Mouse (Mus musculus) ES-E14 (cell line): ENCODE results near the gene Iqch. TPM values are rescaled to one million over a fixed set of nuclear protein-coding genes. Genes with fewer than 3 reads are reported as not detected.

Experiments
- DNase-seq: peaks from one replicate; pipeline ENCODE4 v3.0.0-alpha.2; 2013; ENCODE audit warnings: low read depth, low spot score
- H3K27ac ChIP-seq: 2 replicates; pipeline ENCODE4 v1.5.1; 2012; ENCODE audit warnings: low read depth, mild to moderate bottlenecking, low read length, moderate library complexity, mixed read lengths; ENCODE audit not compliant: poor library complexity, insufficient read depth, severe bottlenecking
- H3K36me3 ChIP-seq: 2 replicates; pipeline ENCODE4 v1.6.1; 2012; ENCODE audit warnings: mild to moderate bottlenecking, low read length, moderate library complexity, mixed read lengths; ENCODE audit not compliant: control insufficient read depth, poor library complexity, insufficient read depth, severe bottlenecking
- H3K4me1 ChIP-seq, 2 experiments: fragments of 150-350 bp in 1 of 2; sonication (generic) in 1 of 2; 2 replicates each; pipeline ENCODE4 v1.6.1; 2012; ENCODE audit warnings: low read length in 2 of 2, mild to moderate bottlenecking in 1 of 2, mixed read lengths in 1 of 2; ENCODE audit not compliant: control insufficient read depth in 2 of 2, insufficient read depth in 2 of 2, poor library complexity in 1 of 2
- H3K4me3 ChIP-seq, 2 experiments: fragments of 150-350 bp in 1 of 2; sonication (generic) in 1 of 2; 2 replicates each; pipeline ENCODE4 v1.5.1; 2012; ENCODE audit warnings: low read length in 2 of 2, low read depth in 1 of 2, mild to moderate bottlenecking in 1 of 2, mixed read lengths in 1 of 2; ENCODE audit not compliant: insufficient read depth in 1 of 2, poor library complexity in 1 of 2, severe bottlenecking in 1 of 2
- H3K9ac ChIP-seq: 2 replicates; pipeline ENCODE4 v1.6.1; 2012; ENCODE audit warnings: low read depth, mild to moderate bottlenecking, low read length, mixed read lengths; ENCODE audit not compliant: poor library complexity, insufficient read depth, severe bottlenecking
- H3K9me3 ChIP-seq: fragments of 150-350 bp; sonication (generic); 2 replicates; pipeline ENCODE4 v1.6.1; 2012; ENCODE audit warnings: low read depth, mild to moderate bottlenecking, low read length; ENCODE audit not compliant: control insufficient read depth, insufficient read depth
- CHD2 ChIP-seq: IDR thresholded peaks from 2 replicates; pipeline ENCODE4 v1.6.1; 2014; ENCODE audit warnings: mild to moderate bottlenecking, low read depth, low read length, inconsistent platforms
- HCFC1 ChIP-seq: IDR thresholded peaks from 2 replicates; pipeline ENCODE4 v1.6.1; 2012; ENCODE audit warnings: low read length, inconsistent platforms, borderline replicate concordance; ENCODE audit not compliant: insufficient read depth
- MAFK ChIP-seq: IDR thresholded peaks from 2 replicates; pipeline ENCODE4 v1.6.1; 2014; ENCODE audit warnings: mild to moderate bottlenecking, low read depth, low read length, inconsistent platforms; ENCODE audit not compliant: insufficient read depth
- ZC3H11A ChIP-seq: IDR thresholded peaks from 2 replicates; pipeline ENCODE4 v1.6.1; 2012; ENCODE audit warnings: low read depth, mild to moderate bottlenecking, inconsistent platforms, low read length, borderline replicate concordance
- ZNF384 ChIP-seq: IDR thresholded peaks from 2 replicates; pipeline ENCODE4 v1.6.1; 2012; ENCODE audit warnings: low read depth, low read length, inconsistent platforms
- in situ Hi-C, 2 experiments: fragments of 600-800 bp; cut with MboI; formaldehyde crosslinking; loops; one replicate each; pipeline ENCODE4 v1.15.1; 2025; ENCODE audit warnings: low sequenced_read_pairs in 2 of 2, inconsistent platforms in 1 of 2; ENCODE audit not compliant: unreplicated experiment in 2 of 2
- total RNA-seq: library from RNA; depleted of rRNA; stranded (reverse); fragments of 300-350 nt; gene quantifications from 2 replicates; pipeline ENCODE4 v1.2.3, GENCODE M21; 2012

Iqch gene
- total RNA-seq, 1 experiment, result 0.18 TPM

DNA sequence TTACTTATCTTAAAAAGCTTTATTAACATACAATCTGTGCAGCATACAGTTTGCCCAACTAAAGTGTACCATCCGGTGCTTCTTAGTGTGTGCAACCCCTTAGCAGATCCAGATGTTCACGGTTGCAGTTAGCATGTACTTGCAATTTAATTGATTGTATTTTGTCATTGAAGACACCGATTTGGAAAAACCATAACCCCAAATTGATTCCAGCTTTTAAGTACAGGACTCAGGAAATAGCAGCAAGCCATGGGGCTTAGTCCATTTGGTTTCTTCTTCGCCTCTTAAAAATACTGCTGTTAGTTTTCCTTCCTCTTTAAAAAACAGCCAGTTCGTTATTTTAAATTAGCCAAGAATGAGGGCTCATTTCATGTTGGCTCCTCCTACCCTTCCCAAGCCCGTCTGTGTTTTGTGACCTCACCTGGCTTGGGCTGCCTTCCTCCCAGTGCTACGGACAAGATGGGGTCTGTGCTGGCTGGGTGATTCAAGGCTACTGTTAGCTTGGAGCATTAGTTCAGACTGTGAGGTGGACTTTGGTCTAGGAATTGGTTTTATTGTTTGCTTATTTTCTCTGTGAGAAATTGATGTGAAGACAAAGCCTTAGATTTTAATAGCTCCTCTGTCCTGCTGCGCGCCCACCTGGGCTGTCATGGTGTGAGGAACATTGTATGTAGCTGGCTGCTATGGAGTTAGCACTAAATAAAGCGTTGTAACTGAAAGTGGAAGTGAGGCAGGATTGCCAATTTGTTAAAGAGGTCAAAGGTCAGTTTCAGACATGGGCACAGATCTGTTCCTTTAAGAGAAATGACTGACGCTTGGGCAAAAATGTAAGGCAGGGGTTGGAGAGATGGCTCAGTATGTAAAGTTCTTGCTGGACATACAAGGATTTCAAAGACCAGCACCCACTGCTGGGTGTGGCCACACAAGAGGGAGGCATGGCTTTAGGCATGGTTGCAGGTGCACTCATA lies 12.0 kb upstream of the Iqch start:
- no peaks in the 10 kb centered on the region for H3K9me3 ChIP-seq
- peaks cover 2 to 6% of the 10 kb centered on the region in 2 experiments; a peak in 2 of 4 replicates for H3K4me1 ChIP-seq
- no peak overlapping the region for H3K4me3 ChIP-seq
- H3K36me3 ChIP-seq, result peaks cover 9% of the 10 kb centered on the region
- in situ Hi-C loops, result no loop called here
- no peak for DNase-seq
- TF ChIP-seq HCFC1, result no peak
- no peak for TF ChIP-seq ZC3H11A
- TF ChIP-seq ZNF384, result no peak
- no peak for TF ChIP-seq MAFK
- no peak for TF ChIP-seq CHD2
- no peak overlapping the region for H3K27ac ChIP-seq
- H3K9ac ChIP-seq, result no peak overlapping the region

DNA sequence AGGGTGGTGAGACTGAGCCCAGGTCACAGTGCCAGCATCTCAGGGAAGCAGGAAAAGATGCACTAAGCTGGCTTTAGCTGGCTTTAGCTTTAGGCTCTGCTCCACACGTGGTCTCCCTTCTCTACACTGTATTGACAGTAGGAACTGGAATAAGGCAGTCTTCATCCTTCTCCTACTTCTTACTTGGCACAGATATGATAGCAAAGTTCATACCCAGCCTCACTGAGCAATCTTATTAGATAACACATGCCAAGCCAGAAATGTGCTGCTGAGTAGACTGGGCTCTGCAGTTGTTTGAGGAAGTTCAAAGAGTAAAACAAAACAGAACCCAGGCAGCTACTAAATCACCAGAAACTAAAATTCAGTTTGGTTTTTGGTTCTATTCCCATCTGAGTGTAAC lies 11.3 kb upstream of the Iqch start:
- TF ChIP-seq HCFC1, result no peak
- no peak for TF ChIP-seq ZNF384
- no peak for TF ChIP-seq CHD2
- TF ChIP-seq ZC3H11A, result no peak
- Histone ChIP-seq H3K9ac (no peak overlapping the region), H3K27ac (no peak overlapping the region), H3K4me1 (peaks cover 2 to 6% of the 10 kb centered on the region in 2 experiments; a peak in 3 of 4 replicates), H3K4me3 (no peak overlapping the region), H3K36me3 (peaks cover 9% of the 10 kb centered on the region), H3K9me3 (no peaks in the 10 kb centered on the region)
- in situ Hi-C loops, result no loop called here
- no peak for DNase-seq

DNA sequence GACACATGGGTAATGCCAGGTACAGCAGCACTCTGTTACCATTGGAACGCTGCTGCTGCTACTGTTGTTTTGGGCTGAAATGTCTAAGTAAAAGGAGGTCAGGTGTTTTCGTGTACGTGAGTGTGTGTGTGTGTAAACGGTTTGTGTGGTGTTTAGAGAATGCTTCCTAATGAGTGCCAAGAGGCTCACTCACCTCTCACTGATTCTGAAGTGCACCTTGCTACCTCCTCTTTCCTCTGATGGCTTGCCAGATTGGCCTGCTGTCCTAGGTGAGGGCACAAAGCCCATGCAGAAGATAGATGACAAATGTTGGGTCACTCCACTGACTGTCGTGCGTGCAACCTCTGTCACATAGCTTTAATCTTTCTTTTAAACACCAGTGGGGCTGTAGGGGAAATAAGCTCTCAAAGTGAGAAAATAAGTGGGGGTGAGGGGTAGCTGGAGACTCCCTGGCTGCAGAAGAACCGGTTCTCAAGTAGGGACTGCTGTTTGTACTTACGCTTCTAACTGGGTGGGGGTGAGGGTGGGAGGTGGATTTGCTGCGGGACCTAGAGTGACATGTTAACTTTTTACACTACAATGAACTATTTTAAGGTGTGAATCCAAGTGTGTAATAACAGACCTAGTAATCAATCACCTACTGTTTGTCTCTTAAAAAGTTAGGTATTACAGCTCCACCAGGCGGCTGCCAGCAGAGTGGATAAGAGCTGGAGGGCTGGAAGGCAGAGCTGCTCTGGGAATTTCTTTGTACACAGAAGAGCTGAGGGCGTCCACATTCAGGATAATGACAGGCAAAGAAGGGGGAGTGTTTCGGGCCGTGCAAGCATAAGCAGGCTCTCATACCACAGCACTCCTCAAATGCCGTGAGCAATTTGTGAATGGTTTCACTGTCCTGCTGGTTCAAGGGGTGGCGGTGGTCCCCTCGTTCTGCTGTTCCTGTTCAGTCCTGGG lies 10.5 kb upstream of the Iqch start:
- no peak for DNase-seq
- Histone ChIP-seq H3K9me3 (no peaks in the 10 kb centered on the region), H3K9ac (no peak overlapping the region)

DNA sequence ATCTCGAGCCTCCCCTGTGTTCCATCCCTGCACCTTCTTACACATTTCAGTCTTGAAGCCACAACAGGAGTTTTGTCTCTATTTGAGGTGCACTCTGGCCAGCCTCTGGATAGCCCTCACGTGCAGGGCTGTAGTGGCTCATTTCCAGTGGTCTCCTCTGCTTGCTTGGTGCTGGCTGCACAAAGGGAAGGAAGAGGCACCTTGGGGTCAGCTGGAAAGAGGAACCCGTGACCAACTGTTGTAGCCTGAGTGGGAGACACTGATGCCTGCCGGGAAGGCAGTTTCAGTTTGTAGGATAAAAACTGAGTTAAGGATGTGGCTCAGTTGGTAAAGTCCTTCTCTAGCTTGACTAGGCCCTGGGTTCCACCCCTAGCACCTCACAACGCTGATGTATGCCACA lies 9.7 kb upstream of the Iqch start:
- no peak for DNase-seq
- H3K4me3 ChIP-seq, result no peak overlapping the region
- H3K36me3 ChIP-seq, result peaks cover 5% of the 10 kb centered on the region
- no peaks in the 10 kb centered on the region for H3K9me3 ChIP-seq
- TF ChIP-seq ZNF384, result no peak
- TF ChIP-seq ZC3H11A, result no peak
- TF ChIP-seq HCFC1, result no peak
- TF ChIP-seq CHD2, result no peak
- TF ChIP-seq MAFK, result no peak
- no peak overlapping the region for H3K27ac ChIP-seq
- in situ Hi-C loops, result no loop called here
- H3K4me1 ChIP-seq, result peaks cover 2 to 6% of the 10 kb centered on the region in 2 experiments; a peak in 3 of 4 replicates
- no peak overlapping the region for H3K9ac ChIP-seq

More for the DNA sequence above, 10.5 kb upstream of the Iqch start:
- no peak overlapping the region for H3K4me3 ChIP-seq
- in situ Hi-C loops, result no loop called here
- H3K36me3 ChIP-seq, result peaks cover 9% of the 10 kb centered on the region
- peaks cover 2 to 6% of the 10 kb centered on the region in 2 experiments; a peak in 3 of 4 replicates for H3K4me1 ChIP-seq
- no peak overlapping the region for H3K27ac ChIP-seq
- TF ChIP-seq ZC3H11A (no peak), HCFC1 (no peak), MAFK (no peak), ZNF384 (no peak), CHD2 (no peak)
